Mouse (Mus musculus) hindlimb bud, embryonic 11.5 days (tissue): ENCODE measurements around the gene Tuba1c.

ENCODE experiments used
- DNase-seq: peaks from one replicate; pipeline ENCODE4 v3.0.0-alpha.2; 2012; ENCODE audit warnings: low read depth, low spot score; ENCODE audit errors: extremely low spot score

The Tuba1c gene

DNA sequence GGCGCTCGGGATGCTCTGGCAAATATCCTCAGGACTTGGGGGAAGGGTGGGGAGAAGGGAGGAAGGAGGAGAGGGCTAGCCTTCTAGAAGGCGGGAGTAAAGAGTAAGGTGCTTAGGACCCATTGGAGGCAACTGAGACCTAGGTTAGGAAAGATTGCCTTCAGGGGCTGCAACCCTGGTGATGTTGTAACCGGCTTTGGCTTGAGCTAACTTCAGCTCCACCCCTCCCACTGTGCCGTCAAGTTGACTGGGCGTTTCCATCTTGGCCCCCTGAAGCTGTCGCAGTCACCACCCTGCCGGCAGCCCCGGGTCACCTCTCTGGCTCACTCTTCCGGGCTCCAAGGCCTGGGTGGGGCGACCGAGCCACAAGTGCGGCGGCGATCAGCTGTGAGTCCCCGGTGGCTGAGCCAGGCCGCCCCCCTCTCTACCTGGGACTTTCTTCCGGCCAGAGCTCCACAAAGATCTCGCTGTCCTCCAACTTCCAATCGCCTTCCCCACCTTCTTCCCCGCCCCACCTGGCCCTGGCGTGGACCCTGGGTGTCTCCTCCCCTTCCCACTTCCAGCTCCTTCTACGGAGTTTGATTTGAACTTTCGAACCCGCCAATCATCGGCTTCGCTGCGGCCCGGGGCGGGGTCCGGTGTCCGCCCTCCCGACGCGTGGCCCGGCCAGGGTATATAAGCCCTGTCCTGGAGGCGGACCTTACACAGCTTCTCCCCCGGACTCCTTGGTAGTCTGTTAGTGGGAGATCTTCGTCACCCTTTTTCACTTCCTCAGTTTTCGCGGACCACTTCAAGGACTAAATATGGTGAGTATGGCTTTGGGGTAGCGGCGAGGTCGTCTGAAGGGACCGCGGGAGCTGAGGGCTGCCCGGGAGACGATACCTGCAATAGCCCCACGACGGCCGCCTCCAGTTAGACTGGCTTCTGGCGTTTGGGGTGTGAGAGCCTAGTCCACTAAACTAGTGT lies at the start of gene Tuba1c:
Tuba1c (plus strand) TSS at position 273 of the 966 bp plus-strand sequence.
- DNase-seq: peak; percentile 70

DNA sequence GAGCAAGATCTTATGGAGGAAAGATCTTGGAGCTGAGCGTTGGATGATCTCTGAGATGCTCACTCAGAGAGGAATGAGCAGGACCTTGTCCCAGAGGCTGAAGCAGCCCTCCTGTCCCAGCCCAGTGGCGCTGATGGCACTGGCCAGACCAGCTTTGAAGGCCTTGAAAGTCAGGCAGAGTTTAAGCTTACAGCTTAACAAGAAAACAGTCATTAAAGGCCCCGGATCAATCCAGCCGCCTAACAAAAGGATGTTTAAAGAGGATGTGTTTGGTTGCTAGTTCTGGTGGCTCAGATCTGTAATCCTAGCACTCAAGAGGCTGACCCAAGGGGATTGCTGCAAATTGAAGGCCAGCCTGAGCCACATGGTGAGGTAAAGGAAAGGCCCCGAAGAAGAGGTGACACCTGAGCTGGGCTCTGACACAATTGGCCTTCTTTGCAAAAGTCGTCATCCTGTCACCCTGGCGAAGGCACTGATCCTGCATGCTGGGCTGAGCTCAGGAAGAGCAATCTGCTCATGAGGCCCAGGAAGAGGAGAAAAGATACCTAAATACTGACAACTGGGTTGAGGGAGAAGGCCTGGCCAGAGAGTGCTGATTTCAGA lies 49.6 kb upstream of the Tuba1c start:
- DNase-seq: no peak

DNA sequence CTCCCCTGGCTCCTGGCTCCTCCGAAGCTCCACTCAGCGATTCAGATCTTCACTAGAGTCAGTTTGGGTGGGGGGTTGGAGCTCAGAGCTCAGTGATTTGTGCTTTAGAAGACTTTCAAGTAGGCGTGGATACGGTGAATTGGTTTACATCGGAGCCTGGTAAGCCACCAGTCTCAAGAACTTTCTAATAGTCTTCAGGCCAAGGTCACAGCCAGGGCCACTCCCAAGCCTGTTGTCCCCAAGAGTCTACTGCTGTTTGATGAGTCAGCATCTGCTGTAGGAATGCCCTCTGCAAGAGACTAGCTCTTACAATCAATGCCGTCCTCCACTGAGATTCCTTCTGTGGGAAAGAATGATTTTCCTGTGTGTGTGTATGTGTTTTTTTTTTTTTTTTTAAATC lies 47.6 kb upstream of the Tuba1c start:
- DNase-seq: no peak

DNA sequence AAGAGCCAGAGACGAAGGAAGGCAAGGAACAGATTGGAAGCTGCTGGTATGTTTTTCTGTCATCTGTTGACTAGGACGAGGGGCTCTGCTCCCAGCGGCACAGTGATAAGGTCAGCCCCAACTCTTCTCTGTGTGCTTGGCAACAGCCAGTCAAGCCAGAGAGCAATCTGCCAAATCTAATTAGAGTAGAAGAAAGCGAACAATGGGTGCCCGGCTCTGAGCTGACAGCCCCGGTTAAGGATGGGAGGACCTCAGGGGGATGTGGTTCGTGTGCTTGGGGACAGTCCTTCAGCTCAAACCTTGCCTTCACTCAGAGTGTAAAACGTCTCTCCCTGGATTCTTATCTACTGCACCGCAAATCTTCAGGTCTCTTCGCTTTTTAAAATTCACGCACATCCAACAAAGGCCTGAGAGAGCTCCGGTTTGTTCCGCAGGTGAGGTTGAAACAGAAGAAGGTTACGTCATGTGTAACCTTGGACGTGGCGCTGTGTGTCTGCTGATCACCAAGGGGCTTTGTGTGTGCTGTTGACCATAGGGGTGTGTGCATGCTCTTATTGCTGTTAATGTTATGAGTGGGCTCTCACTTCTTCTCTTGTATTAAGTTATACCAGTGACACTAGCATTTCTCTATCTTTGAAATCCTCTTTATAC lies 46.1 kb upstream of the Tuba1c start:
- no peak for DNase-seq

DNA sequence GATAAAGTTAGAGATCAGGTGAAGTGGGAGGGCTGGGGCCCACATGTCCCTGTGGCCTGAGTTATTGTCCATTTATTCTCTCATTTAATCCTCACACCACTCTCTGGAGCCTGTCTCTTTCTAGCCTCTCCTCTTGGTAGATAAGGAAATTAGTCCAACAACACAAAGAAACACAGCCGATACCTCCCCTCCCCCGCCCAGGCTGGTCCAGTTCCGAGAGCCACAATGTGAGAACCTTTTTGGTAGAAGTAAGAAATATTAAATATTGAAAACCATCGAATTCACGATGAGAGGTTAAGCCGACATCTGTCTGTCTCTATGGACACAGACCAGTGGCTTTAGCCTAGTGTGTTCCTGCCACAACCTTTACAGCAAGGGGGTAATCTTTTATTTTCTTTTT lies 45.0 kb upstream of the Tuba1c start:
- DNase-seq: no peak

DNA sequence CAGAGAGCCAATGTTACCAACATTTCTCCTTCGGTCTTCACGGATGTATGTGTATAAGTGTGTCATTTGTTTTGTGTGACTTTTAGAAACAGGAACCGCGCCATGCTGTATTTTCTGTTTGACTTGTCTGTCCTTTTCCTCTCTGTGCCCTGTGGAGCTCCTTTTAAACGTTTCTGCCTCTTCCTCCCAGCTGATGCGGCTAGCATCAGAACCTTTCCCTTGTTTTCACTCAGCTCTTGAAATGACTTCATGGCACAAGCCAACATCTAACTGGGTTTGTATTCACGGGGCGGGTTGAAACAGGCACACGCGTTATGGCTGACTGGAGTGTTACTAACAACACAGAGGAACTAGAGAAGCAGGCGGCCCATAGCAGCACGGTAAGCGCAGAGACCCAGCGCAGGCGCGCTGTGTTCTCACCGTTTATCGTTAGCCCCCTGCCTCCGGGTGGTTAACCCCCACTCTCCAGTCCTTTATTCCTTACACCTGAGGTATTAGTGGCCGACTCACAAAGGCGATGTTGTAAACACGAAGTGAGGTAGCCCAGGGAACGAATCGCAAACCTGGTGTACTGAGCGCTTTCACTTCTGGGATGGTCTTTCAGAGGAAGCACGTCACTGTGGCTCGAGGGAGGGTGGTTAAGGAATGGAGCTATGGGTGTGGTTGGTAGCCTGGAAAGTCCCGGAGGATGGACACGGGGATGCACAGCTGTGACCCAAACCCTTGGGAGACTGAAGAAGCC lies 44.3 kb upstream of the Tuba1c start:
- no peak for DNase-seq

DNA sequence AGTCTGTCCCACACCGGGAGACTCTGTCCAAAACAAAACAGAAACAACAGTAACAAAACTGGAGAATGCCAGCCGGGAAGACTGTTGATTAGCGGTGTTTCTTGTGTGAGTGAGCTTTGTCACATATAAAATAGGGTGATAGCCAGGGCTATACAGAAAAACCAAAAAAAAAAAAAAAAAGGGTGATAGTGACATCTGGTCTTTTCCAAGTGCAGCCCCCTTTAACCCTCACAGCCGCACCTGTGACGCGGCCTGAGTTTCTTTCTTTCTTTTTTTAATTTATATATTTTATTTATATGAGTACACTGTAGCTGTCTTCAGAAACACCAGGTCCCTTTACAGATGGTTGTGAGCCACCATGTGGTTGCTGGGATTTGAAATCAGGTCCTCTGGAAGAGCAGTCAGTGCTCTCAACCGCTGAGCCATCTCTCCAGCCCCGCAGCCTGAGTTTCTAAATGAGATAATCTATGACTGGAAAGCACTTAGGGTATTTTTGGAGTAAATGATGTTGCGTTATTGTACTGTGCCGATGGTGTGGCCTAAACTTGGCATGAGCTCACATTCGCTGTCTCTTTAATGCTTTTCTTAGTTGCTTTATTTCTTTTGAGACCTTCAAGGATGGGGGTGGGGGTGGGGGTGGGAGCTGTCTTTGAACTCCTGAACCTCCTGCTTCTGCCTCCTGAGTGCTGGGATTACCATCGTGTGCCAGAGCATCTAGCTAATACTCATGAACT lies 43.5 kb upstream of the Tuba1c start:
- no peak for DNase-seq

DNA sequence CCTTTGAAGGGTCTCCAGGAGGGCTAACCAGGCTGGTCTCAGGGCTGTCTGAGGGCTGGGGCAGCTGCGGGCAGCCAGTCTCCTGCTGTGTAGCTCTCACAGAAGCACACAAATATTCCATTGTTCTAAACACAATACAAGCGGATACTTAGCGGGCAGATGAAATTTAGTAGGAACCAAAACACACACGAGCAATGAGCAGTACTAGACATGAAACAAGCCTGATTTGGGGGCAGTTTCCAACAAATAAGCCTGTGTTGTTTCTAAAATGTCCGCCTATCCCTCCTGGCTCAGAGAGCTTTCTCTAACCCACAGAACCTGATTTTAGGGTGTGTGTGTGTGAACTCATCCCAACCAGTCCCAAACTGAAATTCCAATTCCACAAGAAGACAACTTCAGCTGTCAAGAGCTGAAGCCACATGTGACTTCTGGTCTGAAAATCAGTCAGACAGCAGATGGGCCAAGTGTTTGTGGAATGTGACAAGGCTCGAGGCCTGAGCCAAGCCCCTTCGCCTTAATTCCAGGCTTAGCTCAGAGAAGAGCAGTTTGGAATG lies 42.5 kb upstream of the Tuba1c start:
- DNase-seq: no peak

DNA sequence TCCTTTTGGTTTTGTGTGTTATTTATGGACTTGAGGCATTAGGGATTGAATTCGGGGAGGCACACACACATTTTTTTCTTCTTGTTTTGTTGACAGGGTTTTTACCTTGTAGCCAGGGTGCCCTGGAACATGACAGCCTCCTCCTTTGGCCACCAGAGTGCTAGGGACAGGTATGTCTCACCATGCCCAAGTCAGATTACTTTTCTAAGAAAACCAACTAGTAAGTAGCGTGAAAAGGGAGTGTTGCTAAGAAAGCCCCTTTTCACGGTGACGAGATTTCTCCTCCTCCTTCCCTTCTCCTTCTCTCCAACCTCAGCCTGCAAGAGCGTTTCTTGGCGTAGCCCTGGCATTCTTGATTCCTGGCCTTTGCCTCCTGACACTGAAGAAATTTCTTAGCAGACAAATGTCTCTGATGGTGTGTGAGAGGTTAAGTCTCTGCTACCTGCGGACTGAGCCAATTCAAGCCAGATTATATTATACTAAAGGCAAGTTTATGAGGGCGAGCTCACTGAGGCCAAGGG lies 42.0 kb upstream of the Tuba1c start:
- no peak for DNase-seq

DNA sequence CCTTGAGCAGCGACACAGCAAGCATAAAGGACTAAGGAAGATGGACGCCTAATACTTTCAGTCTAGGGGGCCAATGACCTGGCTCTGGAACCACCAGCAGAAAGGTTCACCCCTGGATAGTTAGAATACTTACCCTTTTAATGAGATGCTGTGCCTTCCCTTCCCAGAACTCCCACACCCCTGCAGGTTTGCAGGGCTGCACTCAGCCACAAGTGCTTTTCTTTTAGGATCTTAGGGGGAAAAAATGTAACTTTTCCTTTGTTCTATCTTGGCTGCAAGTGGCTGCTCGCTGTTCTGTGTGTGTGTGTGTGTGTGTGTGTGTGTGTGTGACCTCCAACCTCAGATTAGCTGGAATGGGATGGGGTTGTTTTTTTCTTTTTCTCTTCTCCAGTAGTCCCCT lies 40.9 kb upstream of the Tuba1c start:
- no peak for DNase-seq

DNA sequence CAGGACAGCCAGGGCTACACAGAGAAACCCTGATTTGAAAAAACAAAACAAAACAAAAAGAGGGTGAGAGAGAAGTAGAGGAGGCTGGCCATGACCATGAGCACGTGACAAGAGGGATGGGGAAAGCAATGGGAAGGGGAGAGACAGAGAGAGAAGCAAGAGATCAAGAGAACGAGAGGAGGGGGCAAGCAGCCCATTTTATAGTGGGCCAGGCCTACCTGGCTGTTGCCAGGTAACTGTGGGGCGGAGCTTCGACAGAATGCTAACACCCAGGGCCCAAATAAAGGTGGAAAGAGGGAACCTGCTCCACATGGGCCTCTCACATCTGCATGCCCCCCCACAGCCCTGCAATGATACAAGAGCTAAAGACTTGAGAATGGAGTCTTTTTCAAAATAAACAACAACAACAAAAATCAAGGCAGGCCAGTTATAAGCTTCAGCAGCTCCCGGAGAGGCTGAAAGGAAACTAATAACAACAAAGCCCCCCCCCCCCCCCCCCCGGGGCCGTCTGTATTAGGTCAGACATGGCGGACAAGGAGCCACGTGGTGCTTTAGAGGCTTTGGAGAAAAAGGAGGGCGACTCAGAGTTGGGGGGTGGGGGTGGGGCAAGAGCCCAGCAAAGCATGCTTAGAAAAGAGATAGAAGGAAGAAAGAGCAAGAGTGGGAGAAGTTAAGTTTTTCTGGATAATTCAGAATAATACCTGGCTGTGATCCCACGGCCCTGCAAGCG lies 39.8 kb upstream of the Tuba1c start:
- DNase-seq: no peak

DNA sequence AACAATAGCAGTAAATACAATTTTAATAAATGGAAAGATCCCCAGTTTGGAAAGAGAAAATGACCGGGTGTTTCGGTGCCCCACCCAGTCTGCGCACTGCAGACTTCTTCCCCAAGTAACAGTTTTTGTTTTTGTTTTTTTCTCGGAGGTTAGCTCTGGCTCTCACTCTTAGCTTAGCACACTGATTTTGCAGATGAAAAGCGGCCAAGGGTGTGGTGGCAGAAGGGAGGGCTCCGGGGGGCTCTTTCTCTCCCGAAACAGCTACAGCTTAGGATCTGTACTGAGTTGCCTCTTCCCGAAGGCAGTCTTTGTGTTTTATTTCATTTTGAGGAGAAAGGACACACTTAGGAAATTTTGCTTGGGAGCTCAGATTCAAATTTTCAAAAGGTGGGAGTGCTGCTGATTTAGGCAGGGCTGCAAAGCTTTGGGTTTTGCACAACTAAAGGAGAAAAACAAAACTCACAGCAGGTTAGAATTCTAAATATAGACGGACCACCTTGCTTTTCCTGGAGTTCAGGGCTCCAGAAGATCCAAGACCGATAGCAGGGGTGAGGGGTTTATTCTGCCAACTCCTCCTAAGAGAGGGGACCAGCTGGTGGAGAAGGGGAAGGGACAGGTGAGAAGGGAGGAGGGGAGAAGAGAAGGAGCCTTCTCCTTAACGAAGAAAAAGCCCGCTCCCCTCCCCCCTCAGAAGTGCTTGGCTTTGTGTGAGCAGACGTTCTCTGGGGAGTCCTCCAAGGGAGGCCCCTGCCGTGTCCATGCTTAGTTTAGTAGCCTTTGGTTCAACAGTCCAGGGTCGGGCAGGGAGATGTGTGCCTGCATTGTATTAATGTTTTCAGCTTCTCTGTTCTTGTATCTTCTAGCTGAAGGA lies 38.8 kb upstream of the Tuba1c start:
- no peak for DNase-seq

DNA sequence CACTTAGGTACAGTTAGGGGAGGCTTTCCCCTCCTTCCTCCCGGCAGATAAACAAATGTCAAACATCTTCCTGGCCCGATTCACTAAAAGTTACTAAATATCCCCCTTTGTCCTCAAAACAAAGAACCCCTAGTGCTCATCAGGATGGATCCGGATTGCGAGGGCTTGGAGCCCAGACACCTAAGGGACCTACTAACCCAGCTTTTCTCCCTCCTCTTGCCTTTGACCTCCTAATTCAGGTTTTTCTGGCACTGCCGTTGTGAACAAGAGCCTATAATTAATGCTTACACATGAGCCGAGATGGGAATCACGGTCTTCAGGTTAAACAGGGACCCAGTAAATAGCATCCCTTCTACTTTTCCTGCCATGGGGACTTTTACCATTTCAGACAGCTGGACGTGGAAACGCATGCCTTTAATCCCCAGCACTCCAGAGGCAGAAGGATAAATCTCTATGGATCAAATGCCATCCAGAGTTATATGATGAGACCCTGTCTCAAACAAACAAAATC lies 38.1 kb upstream of the Tuba1c start:
- DNase-seq: no peak

DNA sequence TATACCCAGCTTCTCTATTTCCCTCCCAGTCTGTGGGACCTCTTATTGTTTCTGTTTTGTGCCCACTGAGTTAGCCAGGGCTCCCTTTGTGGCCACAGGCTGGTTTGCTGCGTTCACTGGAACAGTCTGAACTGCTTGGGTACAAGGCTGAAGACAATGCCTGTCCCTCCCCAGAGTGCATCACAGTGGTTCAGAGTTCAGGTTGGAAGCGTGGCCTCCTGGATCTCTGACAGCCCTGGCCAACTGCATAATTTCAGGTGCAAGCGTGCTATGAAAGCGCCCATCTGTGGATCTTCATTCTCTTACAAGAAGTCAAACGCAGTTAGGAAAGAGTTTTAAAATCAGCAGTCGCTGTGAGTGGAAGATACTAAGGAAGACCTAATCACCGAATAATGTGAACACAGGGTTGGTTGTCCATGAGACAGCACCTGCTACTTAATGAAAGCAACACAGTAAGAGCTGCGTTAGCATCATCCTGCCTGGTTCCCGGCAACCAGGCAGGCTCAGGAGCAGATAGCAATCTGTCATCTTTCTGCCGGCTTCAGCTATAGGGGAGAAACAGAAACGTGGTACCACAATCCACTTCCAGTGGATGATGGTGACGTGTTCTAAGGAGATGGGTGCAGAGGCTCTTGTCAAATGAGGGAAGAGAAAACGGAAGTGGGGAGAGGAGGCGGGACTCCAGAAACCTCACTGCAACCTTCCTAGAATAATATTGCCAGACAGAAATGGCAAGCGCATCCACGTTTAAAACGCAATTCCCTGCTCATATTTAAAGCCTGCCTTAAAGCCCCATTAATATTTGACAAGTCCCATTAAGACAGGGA lies 37.4 kb upstream of the Tuba1c start:
- DNase-seq: no peak

DNA sequence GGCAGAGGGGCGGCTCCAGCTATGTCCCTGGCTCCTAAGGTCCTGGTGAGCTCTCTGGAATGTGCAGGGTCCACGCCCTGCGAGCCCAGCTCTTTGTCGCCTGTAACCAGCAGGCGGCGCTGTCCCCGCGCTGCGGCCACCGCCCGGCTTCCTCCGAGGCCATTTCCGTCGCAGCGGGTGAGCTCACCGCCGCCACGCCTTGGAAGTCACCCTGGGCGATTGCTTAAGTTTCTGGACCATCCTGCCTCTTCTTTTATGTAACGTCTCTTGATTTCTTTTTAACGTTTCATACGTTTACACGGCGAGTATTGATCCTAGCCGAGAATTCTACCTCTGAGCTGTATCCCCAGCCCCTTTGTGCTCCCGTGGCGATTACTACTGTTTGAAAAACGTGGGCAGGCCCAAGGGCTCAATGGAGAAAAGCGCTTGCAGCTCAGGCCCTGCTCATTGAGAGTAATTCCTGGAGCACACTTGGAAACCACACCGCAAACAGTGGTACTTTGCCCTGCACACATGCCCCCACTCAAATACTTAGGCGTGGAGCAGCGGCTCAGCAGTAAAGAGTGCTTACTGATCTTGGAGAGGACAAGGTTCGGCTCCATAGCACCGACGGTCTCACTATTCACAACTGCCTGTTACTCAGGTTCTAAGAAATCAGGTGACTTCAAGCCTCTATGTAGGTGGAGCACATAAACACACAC lies 36.4 kb upstream of the Tuba1c start:
- DNase-seq: peak; percentile 88

DNA sequence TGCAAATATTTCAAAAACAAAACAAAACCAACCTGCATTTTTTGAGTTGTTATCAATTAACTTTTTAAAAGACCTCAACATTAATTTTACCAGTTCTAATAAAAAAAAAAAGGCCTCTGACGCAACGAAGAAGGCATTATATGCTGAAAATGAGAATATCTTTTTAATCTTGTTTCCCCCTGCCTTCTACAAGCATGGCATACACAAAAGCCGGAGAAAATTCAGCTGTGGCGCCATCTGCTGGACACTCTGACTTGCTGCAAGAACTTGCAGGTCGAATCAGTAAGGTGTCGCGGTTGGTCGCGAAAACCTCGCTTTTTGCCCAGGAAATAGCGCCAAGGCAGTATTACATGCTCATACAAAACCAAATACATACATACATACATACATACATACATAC lies 35.8 kb upstream of the Tuba1c start:
- DNase-seq: peak; percentile 90
